Mouse (Mus musculus) bone marrow, adult 2 months (tissue): Measurements from ENCODE around the gene Polr2b.

Experiments used
- CTCF ChIP-seq: fragments of 200-500 bp; IDR thresholded peaks from 2 replicates; pipeline ENCODE4 v1.5.1; 2011; ENCODE audit warnings: low read length, control low read depth; ENCODE audit not compliant: control insufficient read depth, insufficient read depth
- POLR2A ChIP-seq: fragments of 200-500 bp; IDR thresholded peaks from 2 replicates; pipeline ENCODE4 v1.6.1; 2011; ENCODE audit warnings: low read depth, mild to moderate bottlenecking, control low read depth, low read length, borderline replicate concordance; ENCODE audit not compliant: control insufficient read depth

- TF ChIP-seq CTCF: no peak
- TF ChIP-seq POLR2A: no peak
These were observed 41.9 kb upstream of the Polr2b start for GRCm38 (mm10) chr5:77267957-77268624.
